Mouse (Mus musculus): ENCODE measurements around the gene Wscd1.

Wscd1 gene

DNA sequence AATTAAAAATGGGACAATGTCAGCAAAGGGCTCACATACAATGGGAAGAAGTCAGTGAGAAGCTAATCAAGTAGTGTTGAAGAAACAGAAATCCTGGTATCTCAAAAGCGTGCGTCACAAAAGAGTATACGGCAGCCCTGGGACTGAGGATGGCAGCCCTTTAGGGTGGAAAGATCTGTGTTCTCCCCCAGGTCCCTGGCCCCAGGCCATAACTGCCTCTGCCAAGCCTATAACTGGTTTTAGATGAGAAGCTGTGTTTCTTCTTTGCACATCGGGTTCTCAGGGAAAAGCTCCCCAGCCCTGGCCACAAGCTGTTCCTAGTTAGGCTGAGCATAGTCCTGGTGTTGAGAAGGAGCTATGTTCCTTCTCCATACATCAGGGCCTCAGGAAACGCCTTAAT, 72.3 kb downstream of the Wscd1 start:
- DNase-seq (ENCODE audit: low read depth, low spot score) = no peak

DNA sequence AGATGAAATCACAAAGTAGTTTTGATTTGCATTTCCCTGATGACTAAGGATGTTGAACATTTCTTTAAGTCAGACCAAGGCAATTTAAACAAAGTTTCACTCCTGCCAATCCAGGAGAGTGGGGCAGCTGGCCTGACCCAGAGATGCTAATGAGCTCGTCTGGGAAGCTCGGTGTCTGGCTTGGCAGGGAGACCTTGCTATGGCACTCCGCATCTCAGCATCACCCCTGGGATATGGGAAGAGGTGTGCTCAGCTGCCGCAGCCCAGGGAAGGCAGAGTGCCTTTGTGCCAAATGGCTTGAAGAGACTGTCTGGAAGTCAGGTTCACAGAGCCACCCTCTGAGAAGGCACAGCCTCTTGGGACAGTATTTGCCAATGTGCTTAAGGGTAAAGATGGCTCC, 75.3 kb downstream of the Wscd1 start:
- DNase-seq (ENCODE audit: low read depth, low spot score) = no peak
